Mouse (Mus musculus): Measurements from ENCODE around the gene S1pr4. TPM values are rescaled to one million over a fixed set of nuclear protein-coding genes. Genes with fewer than 3 reads are reported as not detected.

Gene S1pr4
- polyA plus RNA-seq, 1 experiment, result not detected

DNA sequence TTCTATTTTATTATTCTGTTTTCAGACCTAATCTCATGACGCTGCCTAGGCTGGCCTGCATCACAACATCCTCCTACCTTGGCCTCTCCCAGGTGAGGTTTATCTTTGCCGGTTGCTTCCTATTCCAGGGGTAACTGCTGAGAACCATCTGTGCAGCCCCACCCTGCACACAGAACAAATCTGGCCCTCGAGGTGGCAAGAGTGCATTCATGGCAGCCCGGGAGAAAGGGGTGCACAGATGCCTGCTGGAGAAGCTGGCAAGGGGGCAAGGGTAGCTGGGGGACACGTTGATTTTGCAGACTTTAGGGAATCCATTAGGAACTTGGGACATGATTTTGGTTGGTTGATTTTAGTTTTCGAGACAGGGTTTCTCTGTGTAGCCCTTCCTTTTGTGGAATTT lies 41.7 kb downstream of the S1pr4 start:
- H3K79me2 ChIP-seq (ENCODE audit: control insufficient read depth, insufficient read depth), result no peaks in the 10 kb centered on the region
- no peaks in the 10 kb centered on the region for H3K36me3 ChIP-seq (ENCODE audit: control insufficient read depth, insufficient read depth)
- no peaks in the 10 kb centered on the region for H3K27me3 ChIP-seq (ENCODE audit: control insufficient read depth, insufficient read depth, insufficient read length)
- H3ac ChIP-seq (ENCODE audit: control insufficient read depth, insufficient read length), result no peak overlapping the region
- no peak overlapping the region for H3K4me3 ChIP-seq
- H3K4me2 ChIP-seq (ENCODE audit: low read depth), result no peak overlapping the region
- no peak for TF ChIP-seq REST (IDR thresholded peaks at IDR 0.05; ENCODE audit: insufficient read depth, insufficient read length)
- TF ChIP-seq TCF12 (IDR thresholded peaks at IDR 0.05; ENCODE audit: insufficient read depth, poor library complexity, severe bottlenecking), result no peak
- no peak for TF ChIP-seq CEBPB (IDR thresholded peaks at IDR 0.05; ENCODE audit: insufficient read depth, poor library complexity, severe bottlenecking)
- no peak for TF ChIP-seq MYOG (IDR thresholded peaks at IDR 0.05; ENCODE audit: control insufficient read depth in 1 of 3, insufficient read depth in 1 of 3, insufficient read length in 2 of 3, low read depth in 2 of 3)
- no peak for TF ChIP-seq MYOD1 (IDR thresholded peaks at IDR 0.05; ENCODE audit: control insufficient read depth in 1 of 3, insufficient read length in 2 of 3, low read depth in 2 of 3)
- TF ChIP-seq E2F4 (IDR thresholded peaks at IDR 0.05; ENCODE audit: insufficient read depth), result no peak
- TF ChIP-seq SRF (IDR thresholded peaks at IDR 0.05; ENCODE audit: control insufficient read depth, insufficient read length, low read depth), result no peak

DNA sequence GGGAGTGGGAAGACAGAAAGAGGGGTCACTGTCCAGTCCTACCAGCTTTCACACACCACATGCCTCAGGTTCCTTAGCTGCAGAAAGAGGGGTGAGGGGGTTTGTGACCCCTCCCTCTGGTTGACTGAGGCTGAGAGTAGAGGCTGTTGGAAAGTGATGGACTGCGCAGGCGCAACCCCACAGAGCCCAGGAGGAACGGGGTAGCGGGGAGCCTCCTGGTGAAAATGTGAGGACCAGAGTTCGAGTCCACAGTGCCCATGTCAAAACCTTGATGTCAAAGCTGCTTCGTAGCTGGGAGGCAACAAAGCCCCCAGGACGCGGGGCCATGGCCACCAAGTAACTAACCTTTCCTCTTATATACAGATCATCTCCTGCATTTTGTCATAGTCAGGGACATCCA lies 42.3 kb downstream of the S1pr4 start:
- H3K27me3 ChIP-seq (ENCODE audit: control insufficient read depth, insufficient read depth, insufficient read length), result no peaks in the 10 kb centered on the region
- H3K36me3 ChIP-seq (ENCODE audit: control insufficient read depth, insufficient read depth), result no peaks in the 10 kb centered on the region
- no peak overlapping the region for H3ac ChIP-seq (ENCODE audit: control insufficient read depth, insufficient read length)
- TF ChIP-seq TCF3 (IDR thresholded peaks at IDR 0.05; ENCODE audit: insufficient read length, low read depth) (no peak), REST (IDR thresholded peaks at IDR 0.05; ENCODE audit: insufficient read depth, insufficient read length) (no peak), MYOD1 (IDR thresholded peaks at IDR 0.05; ENCODE audit: control insufficient read depth in 1 of 3, insufficient read length in 2 of 3, low read depth in 2 of 3) (no peak), SRF (IDR thresholded peaks at IDR 0.05; ENCODE audit: control insufficient read depth, insufficient read length, low read depth) (no peak), MAX (IDR thresholded peaks at IDR 0.05; ENCODE audit: low read depth) (no peak), E2F4 (IDR thresholded peaks at IDR 0.05; ENCODE audit: insufficient read depth) (no peak), CEBPB (IDR thresholded peaks at IDR 0.05; ENCODE audit: insufficient read depth, poor library complexity, severe bottlenecking) (no peak), MYOG (IDR thresholded peaks at IDR 0.05; ENCODE audit: control insufficient read depth in 1 of 3, insufficient read depth in 1 of 3, insufficient read length in 2 of 3, low read depth in 2 of 3) (no peak), TCF12 (IDR thresholded peaks at IDR 0.05; ENCODE audit: insufficient read depth, poor library complexity, severe bottlenecking) (no peak), POLR2A (IDR thresholded peaks at IDR 0.05; ENCODE audit: insufficient read length, low read depth) (no peak), USF1 (IDR thresholded peaks at IDR 0.05; ENCODE audit: low read depth) (no peak), POLR2AphosphoS2 (IDR thresholded peaks at IDR 0.05; ENCODE audit: insufficient read length, low read depth) (no peak)
- no peak overlapping the region for H3K4me3 ChIP-seq
- no peak overlapping the region for H3K4me2 ChIP-seq (ENCODE audit: low read depth)
- H3K79me2 ChIP-seq (ENCODE audit: control insufficient read depth, insufficient read depth), result no peaks in the 10 kb centered on the region

DNA sequence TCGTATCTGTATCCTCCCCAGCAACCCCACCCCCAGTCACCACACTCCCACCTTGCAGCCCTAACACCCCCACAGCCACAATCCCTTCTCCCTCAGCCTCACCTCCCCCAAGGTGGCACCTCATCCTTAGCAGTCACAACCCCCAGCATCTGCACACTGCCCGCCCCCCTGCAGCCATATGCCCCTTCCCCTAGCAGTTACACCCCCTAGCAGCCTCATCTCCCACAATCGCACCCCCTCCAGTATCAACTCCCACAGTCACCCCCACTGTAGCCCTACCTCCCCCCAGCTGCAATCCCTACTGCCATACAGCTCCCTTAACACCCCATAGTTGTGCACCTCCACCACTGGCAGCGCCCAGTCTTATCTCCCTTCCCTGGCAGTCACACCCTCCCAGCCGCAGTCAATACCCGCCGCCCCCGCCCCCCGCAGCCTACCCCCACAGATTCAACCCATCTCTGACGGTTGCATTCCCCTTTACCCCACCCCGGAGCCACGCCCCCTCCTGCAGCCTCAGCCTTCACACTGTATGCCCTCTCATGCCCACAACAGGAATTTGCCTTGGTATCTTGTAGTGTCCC lies 42.9 kb downstream of the S1pr4 start:
- H3K4me3 ChIP-seq, result no peak overlapping the region
- H3K79me2 ChIP-seq (ENCODE audit: control insufficient read depth, insufficient read depth), result no peaks in the 10 kb centered on the region
- H3K4me2 ChIP-seq (ENCODE audit: low read depth), result no peak overlapping the region
- H3ac ChIP-seq (ENCODE audit: control insufficient read depth, insufficient read length), result no peak overlapping the region
- TF ChIP-seq MAX (IDR thresholded peaks at IDR 0.05; ENCODE audit: low read depth) (no peak), E2F4 (IDR thresholded peaks at IDR 0.05; ENCODE audit: insufficient read depth) (no peak), SRF (IDR thresholded peaks at IDR 0.05; ENCODE audit: control insufficient read depth, insufficient read length, low read depth) (no peak), MYOD1 (IDR thresholded peaks at IDR 0.05; ENCODE audit: control insufficient read depth in 1 of 3, insufficient read length in 2 of 3, low read depth in 2 of 3) (no peak), USF1 (IDR thresholded peaks at IDR 0.05; ENCODE audit: low read depth) (no peak), CEBPB (IDR thresholded peaks at IDR 0.05; ENCODE audit: insufficient read depth, poor library complexity, severe bottlenecking) (no peak), TCF12 (IDR thresholded peaks at IDR 0.05; ENCODE audit: insufficient read depth, poor library complexity, severe bottlenecking) (no peak), REST (IDR thresholded peaks at IDR 0.05; ENCODE audit: insufficient read depth, insufficient read length) (no peak), POLR2A (IDR thresholded peaks at IDR 0.05; ENCODE audit: insufficient read length, low read depth) (no peak), MYOG (IDR thresholded peaks at IDR 0.05; ENCODE audit: control insufficient read depth in 1 of 3, insufficient read depth in 1 of 3, insufficient read length in 2 of 3, low read depth in 2 of 3) (no peak), POLR2AphosphoS2 (IDR thresholded peaks at IDR 0.05; ENCODE audit: insufficient read length, low read depth) (no peak), TCF3 (IDR thresholded peaks at IDR 0.05; ENCODE audit: insufficient read length, low read depth) (no peak)
- no peaks in the 10 kb centered on the region for H3K27me3 ChIP-seq (ENCODE audit: control insufficient read depth, insufficient read depth, insufficient read length)
- H3K36me3 ChIP-seq (ENCODE audit: control insufficient read depth, insufficient read depth), result no peaks in the 10 kb centered on the region

DNA sequence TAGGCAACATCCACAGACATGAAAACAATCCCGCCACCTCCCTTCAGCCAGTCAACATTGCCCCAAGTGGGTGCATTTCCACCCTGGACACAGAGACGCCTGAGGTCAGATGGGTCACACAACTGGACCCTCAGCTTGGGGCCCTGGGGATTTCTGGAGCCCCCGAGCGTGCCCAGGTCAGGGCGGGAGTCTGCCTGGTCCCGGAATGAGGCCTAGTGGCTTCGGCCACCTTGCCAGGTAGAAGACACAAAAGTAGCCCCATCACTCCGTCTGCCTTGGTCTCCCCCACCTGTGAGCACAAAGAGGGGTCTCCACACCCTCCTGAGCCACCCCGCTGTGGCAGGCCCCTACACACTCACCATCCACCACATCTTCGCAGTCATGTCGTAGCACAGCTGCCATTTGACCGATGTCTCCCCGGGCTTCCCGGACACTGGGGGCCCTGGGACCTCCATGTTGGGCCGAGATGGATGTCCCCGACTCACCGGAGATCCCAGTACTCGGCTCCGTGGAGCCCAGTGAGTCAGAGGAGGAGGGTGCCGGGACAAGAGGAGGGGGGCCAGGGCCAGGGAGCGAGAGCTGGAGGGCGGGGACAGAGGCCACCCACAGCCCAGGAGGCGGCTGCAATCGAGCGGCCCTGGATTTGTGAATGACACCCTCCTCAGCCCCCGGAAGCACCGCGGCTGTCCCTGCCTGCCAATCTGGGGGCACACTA lies 44.6 kb downstream of the S1pr4 start, which contains the start of gene Nfic:
Gene Nfic, minus strand, starts transcription at position 455 of the 715 bp plus-strand sequence.
- Histone ChIP-seq H3ac (ENCODE audit: control insufficient read depth, insufficient read length) (no peak within 1 kb of the TSS), H3K79me2 (ENCODE audit: control insufficient read depth, insufficient read depth) (no peaks in the 10 kb centered on the region), H3K4me2 (ENCODE audit: low read depth) (no peak within 1 kb of the TSS), H3K4me3 (no peak within 1 kb of the TSS), H3K27me3 (ENCODE audit: control insufficient read depth, insufficient read depth, insufficient read length) (no peaks in the 10 kb centered on the region), H3K36me3 (ENCODE audit: control insufficient read depth, insufficient read depth) (no peaks in the 10 kb centered on the region)
- TF ChIP-seq MYOD1 (IDR thresholded peaks at IDR 0.05; ENCODE audit: control insufficient read depth in 1 of 3, insufficient read length in 2 of 3, low read depth in 2 of 3), result no peak
- TF ChIP-seq CEBPB (IDR thresholded peaks at IDR 0.05; ENCODE audit: insufficient read depth, poor library complexity, severe bottlenecking), result no peak
- no peak for TF ChIP-seq POLR2A (IDR thresholded peaks at IDR 0.05; ENCODE audit: insufficient read length, low read depth)
- no peak for TF ChIP-seq TCF12 (IDR thresholded peaks at IDR 0.05; ENCODE audit: insufficient read depth, poor library complexity, severe bottlenecking)
- no peak for TF ChIP-seq MYOG (IDR thresholded peaks at IDR 0.05; ENCODE audit: control insufficient read depth in 1 of 3, insufficient read depth in 1 of 3, insufficient read length in 2 of 3, low read depth in 2 of 3)
- no peak for TF ChIP-seq TCF3 (IDR thresholded peaks at IDR 0.05; ENCODE audit: insufficient read length, low read depth)

All from myocyte (in vitro differentiated cells).